Mouse (Mus musculus): ENCODE measurements around the gene Phf13. TPM values are rescaled to one million over a fixed set of nuclear protein-coding genes. Genes with fewer than 3 reads are reported as not detected.
A peak's percentile ranks its signal among the peaks of the same experiment; 100 is the strongest.

Gene Phf13
- polyA plus RNA-seq, 1 experiment from 2014 or later: 23.1 TPM

DNA sequence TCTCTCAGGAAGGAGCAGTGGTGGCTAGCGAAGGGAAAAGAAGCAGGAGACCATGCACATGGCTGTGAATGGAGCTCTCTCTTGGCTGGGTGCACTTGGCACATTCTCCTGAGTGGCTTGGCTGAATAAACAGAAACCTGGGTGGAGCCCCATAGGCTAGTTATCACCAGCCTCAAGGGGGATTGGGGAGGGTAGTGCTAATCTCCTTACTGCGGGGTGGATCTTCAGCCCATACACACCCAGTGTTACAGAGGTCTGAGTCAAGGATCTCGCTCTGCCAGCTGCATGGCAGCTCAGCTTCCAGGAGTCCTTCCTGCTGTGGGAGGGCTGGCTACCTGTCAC is 35.6 kb downstream of the Phf13 start:
- H3K9ac ChIP-seq (replicated peaks; ENCODE audit: low read length): no peak overlapping the region
- no peaks in the 10 kb centered on the region for H3K4me1 ChIP-seq (ENCODE audit: control insufficient read depth, insufficient read depth, low read length)
- H3K27me3 ChIP-seq (ENCODE audit: control insufficient read depth, insufficient read depth, low read length): no peaks in the 10 kb centered on the region
- peaks cover 9% of the 10 kb centered on the region for H3K36me3 ChIP-seq (replicated peaks; ENCODE audit: control insufficient read depth, insufficient read depth, low read depth, low read length)
- no peak overlapping the region for H3K4me3 ChIP-seq (ENCODE audit: low read depth, low read length)
- WGBS: 91% methylated on average over 3 of the region's 3 CpGs
- DNase-seq (ENCODE audit: low spot score) (no peak), ATAC-seq (replicated peaks; ENCODE audit: insufficient number of reproducible peaks, low FRiP score, low TSS enrichment, low read depth) (no peak)
- H3K9me3 ChIP-seq (replicated peaks; ENCODE audit: control insufficient read depth, low read length): no peaks in the 10 kb centered on the region
- no peak overlapping the region for H3K27ac ChIP-seq (replicated peaks; ENCODE audit: low read depth, low read length)
- no peak overlapping the region for H3K4me2 ChIP-seq (ENCODE audit: low read depth, low read length)

- Histone ChIP-seq H3K36me3 (replicated peaks; ENCODE audit: control insufficient read depth, insufficient read depth, low read depth, low read length) (peaks cover 9% of the 10 kb centered on the region), H3K9ac (replicated peaks; ENCODE audit: low read length) (no peak overlapping the region), H3K27ac (replicated peaks; ENCODE audit: low read depth, low read length) (no peak overlapping the region), H3K4me1 (ENCODE audit: control insufficient read depth, insufficient read depth, low read length) (no peaks in the 10 kb centered on the region), H3K4me2 (ENCODE audit: low read depth, low read length) (no peak overlapping the region), H3K4me3 (ENCODE audit: low read depth, low read length) (no peak overlapping the region), H3K9me3 (replicated peaks; ENCODE audit: control insufficient read depth, low read length) (no peaks in the 10 kb centered on the region), H3K27me3 (ENCODE audit: control insufficient read depth, insufficient read depth, low read length) (no peaks in the 10 kb centered on the region)
- no peak for ATAC-seq (replicated peaks; ENCODE audit: insufficient number of reproducible peaks, low FRiP score, low TSS enrichment, low read depth)
- WGBS: 89% methylated on average over 11 of the region's 11 CpGs
- DNase-seq (ENCODE audit: low spot score): no peak
Observed at GRCm38 (mm10) chr4:151959849-151960512, 36.1 kb downstream of the Phf13 start.

GRCm38 (mm10) chr4:151957584-151958315 is 38.3 kb downstream of the Phf13 start:
- Histone ChIP-seq H3K9me3 (replicated peaks; ENCODE audit: control insufficient read depth, low read length) (no peaks in the 10 kb centered on the region), H3K4me3 (ENCODE audit: low read depth, low read length) (no peak overlapping the region), H3K9ac (replicated peaks; ENCODE audit: low read length) (no peak overlapping the region), H3K36me3 (replicated peaks; ENCODE audit: control insufficient read depth, insufficient read depth, low read depth, low read length) (peaks cover 11% of the 10 kb centered on the region), H3K27me3 (ENCODE audit: control insufficient read depth, insufficient read depth, low read length) (no peaks in the 10 kb centered on the region), H3K27ac (replicated peaks; ENCODE audit: low read depth, low read length) (no peak overlapping the region), H3K4me1 (ENCODE audit: control insufficient read depth, insufficient read depth, low read length) (no peaks in the 10 kb centered on the region), H3K4me2 (ENCODE audit: low read depth, low read length) (no peak overlapping the region)
- DNase-seq (ENCODE audit: low spot score) (no peak), ATAC-seq (replicated peaks; ENCODE audit: insufficient number of reproducible peaks, low FRiP score, low TSS enrichment, low read depth) (0 out of 2 replicates have a peak, but pooled peaks have one; percentile 19)
- WGBS: 90% methylated on average over 9 of the region's 9 CpGs

GRCm38 (mm10) chr4:151955791-151956190 is 40.3 kb downstream of the Phf13 start:
- no peaks in the 10 kb centered on the region for H3K4me1 ChIP-seq (ENCODE audit: control insufficient read depth, insufficient read depth, low read length)
- peaks cover 12% of the 10 kb centered on the region for H3K36me3 ChIP-seq (replicated peaks; ENCODE audit: control insufficient read depth, insufficient read depth, low read depth, low read length)
- no peaks in the 10 kb centered on the region for H3K27me3 ChIP-seq (ENCODE audit: control insufficient read depth, insufficient read depth, low read length)
- H3K9me3 ChIP-seq (replicated peaks; ENCODE audit: control insufficient read depth, low read length): no peaks in the 10 kb centered on the region
- WGBS: 91% methylated on average over 1 of the region's 1 CpGs
- H3K27ac ChIP-seq (replicated peaks; ENCODE audit: low read depth, low read length): no peak overlapping the region
- ATAC-seq (replicated peaks; ENCODE audit: insufficient number of reproducible peaks, low FRiP score, low TSS enrichment, low read depth): no peak
- no peak overlapping the region for H3K4me3 ChIP-seq (ENCODE audit: low read depth, low read length)
- no peak for DNase-seq (ENCODE audit: low spot score)
- no peak overlapping the region for H3K4me2 ChIP-seq (ENCODE audit: low read depth, low read length)
- no peak overlapping the region for H3K9ac ChIP-seq (replicated peaks; ENCODE audit: low read length)

DNA sequence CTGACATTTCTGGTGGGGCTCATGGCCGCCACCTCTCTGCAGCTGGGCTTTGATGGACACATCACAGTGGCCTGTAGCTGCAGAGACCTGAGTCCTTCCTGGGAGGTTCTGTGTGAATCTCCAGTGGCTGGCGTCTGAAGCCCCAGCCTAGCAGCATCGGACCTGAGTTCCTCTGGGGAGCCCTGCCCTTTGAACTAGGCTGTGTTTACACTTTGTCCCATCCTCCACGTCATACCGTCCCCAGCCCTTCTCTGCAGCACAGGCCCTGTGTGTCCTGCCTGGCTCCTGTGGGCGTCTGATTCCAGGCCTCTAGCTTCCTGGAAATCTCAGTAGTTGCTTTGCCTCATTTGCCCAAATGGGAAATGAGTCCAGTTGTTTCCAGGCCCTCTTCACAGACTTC is 42.8 kb downstream of the Phf13 start:
- Histone ChIP-seq H3K4me1 (ENCODE audit: control insufficient read depth, insufficient read depth, low read length) (no peaks in the 10 kb centered on the region), H3K4me3 (ENCODE audit: low read depth, low read length) (no peak overlapping the region), H3K27me3 (ENCODE audit: control insufficient read depth, insufficient read depth, low read length) (no peaks in the 10 kb centered on the region), H3K36me3 (replicated peaks; ENCODE audit: control insufficient read depth, insufficient read depth, low read depth, low read length) (peaks cover 12% of the 10 kb centered on the region), H3K9ac (replicated peaks; ENCODE audit: low read length) (no peak overlapping the region), H3K4me2 (ENCODE audit: low read depth, low read length) (no peak overlapping the region), H3K9me3 (replicated peaks; ENCODE audit: control insufficient read depth, low read length) (no peaks in the 10 kb centered on the region), H3K27ac (replicated peaks; ENCODE audit: low read depth, low read length) (no peak overlapping the region)
- ATAC-seq (replicated peaks; ENCODE audit: insufficient number of reproducible peaks, low FRiP score, low TSS enrichment, low read depth) (no peak), DNase-seq (ENCODE audit: low spot score) (no peak)
- WGBS: 90% methylated on average over 6 of the region's 6 CpGs

- Histone ChIP-seq H3K9ac (replicated peaks; ENCODE audit: low read length) (no peak overlapping the region), H3K36me3 (replicated peaks; ENCODE audit: control insufficient read depth, insufficient read depth, low read depth, low read length) (peaks cover 3% of the 10 kb centered on the region; the same call in 1 of the 2 replicates), H3K27ac (replicated peaks; ENCODE audit: low read depth, low read length) (no peak overlapping the region), H3K9me3 (replicated peaks; ENCODE audit: control insufficient read depth, low read length) (no peaks in the 10 kb centered on the region), H3K4me1 (ENCODE audit: control insufficient read depth, insufficient read depth, low read length) (no peaks in the 10 kb centered on the region), H3K4me3 (ENCODE audit: low read depth, low read length) (no peak overlapping the region), H3K4me2 (ENCODE audit: low read depth, low read length) (no peak overlapping the region), H3K27me3 (ENCODE audit: control insufficient read depth, insufficient read depth, low read length) (no peaks in the 10 kb centered on the region)
- DNase-seq (ENCODE audit: low spot score) (no peak), ATAC-seq (replicated peaks; ENCODE audit: insufficient number of reproducible peaks, low FRiP score, low TSS enrichment, low read depth) (no peak)
- WGBS: 91% methylated on average over 14 of the region's 14 CpGs
Observed at GRCm38 (mm10) chr4:151948497-151949471, 47.3 kb downstream of the Phf13 start.

- 92% methylated on average over 11 of the region's 11 CpGs for WGBS
- Histone ChIP-seq H3K27me3 (ENCODE audit: control insufficient read depth, insufficient read depth, low read length) (no peaks in the 10 kb centered on the region), H3K4me1 (ENCODE audit: control insufficient read depth, insufficient read depth, low read length) (no peaks in the 10 kb centered on the region), H3K9ac (replicated peaks; ENCODE audit: low read length) (no peak overlapping the region), H3K36me3 (replicated peaks; ENCODE audit: control insufficient read depth, insufficient read depth, low read depth, low read length) (no peaks in the 10 kb centered on the region), H3K27ac (replicated peaks; ENCODE audit: low read depth, low read length) (no peak overlapping the region), H3K4me3 (ENCODE audit: low read depth, low read length) (no peak overlapping the region), H3K4me2 (ENCODE audit: low read depth, low read length) (no peak overlapping the region), H3K9me3 (replicated peaks; ENCODE audit: control insufficient read depth, low read length) (no peaks in the 10 kb centered on the region)
- DNase-seq (ENCODE audit: low spot score) (no peak), ATAC-seq (replicated peaks; ENCODE audit: insufficient number of reproducible peaks, low FRiP score, low TSS enrichment, low read depth) (no peak)
Observed at GRCm38 (mm10) chr4:151946211-151946610, 49.8 kb downstream of the Phf13 start.

Measured in embryonic facial prominence, embryonic 11.5 days (tissue).